In genomic region chr10:23784121-23784520, GRCm38 (mm10) we compare ENCODE assay signal across 14 mouse cellular contexts. TPM values are rescaled to one million over a fixed set of nuclear protein-coding genes. Genes with fewer than 3 reads are reported as not detected.
DNase-seq lines count a peak whose midpoint lies in the region; ATAC-seq and TF ChIP-seq lines count a peak whose summit lies in the region.
"Had no signal": no experiment of that assay in that cellular context is flagged by ENCODE, and none has a peak within 500 bp of the region (broad histone marks: within the 10 kb centered on the region; RNA-seq: fewer than 3 reads in every experiment).

No protein-coding gene starts in this region.

- H3K4me2 ChIP-seq in lung, embryonic 15.5 days, result no peak overlapping the region
- H3K4me2 ChIP-seq in lung, postnatal 0 days (replicated peaks; ENCODE audit: low read depth, low read length), result no peak overlapping the region
- no peak overlapping the region for H3K4me2 ChIP-seq in stomach, postnatal 0 days (replicated peaks; ENCODE audit: low read depth)
- H3K4me2 ChIP-seq: heart, embryonic 11.5 days; midbrain, embryonic 11.5 days had no signal

- TF ChIP-seq EP300 in lung, postnatal 0 days (IDR thresholded peaks at IDR 0.05), result no peak
- TF ChIP-seq EP300 in stomach, postnatal 0 days (optimal IDR thresholded peaks at IDR 0.05), result no peak

- no peak overlapping the region for H3K27ac ChIP-seq in lung, embryonic 15.5 days
- no peak overlapping the region for H3K27ac ChIP-seq in lung, postnatal 0 days (ENCODE audit: low read length)
- no peak overlapping the region for H3K27ac ChIP-seq in stomach, postnatal 0 days (replicated peaks)
- H3K27ac ChIP-seq: forebrain, embryonic 13.5 days had no signal

- no peak for DNase-seq in lung, postnatal 0 days (ENCODE audit: low spot score)
- peak; percentile 35 for DNase-seq in c-Kit-positive CD71-positive TER-119-positive erythroid progenitor cells, embryonic 14.5 days (ENCODE audit: low spot score)
- DNase-seq in stomach, postnatal 0 days (ENCODE audit: low spot score), result no peak
- DNase-seq in B cell, adult 2 months, result no peak
- no peak for DNase-seq in T-cell, adult 2 months (ENCODE audit: low spot score)
- DNase-seq: cerebellum, adult 18-20 months; gastrocnemius, postnatal 10 days; kidney, adult 8-10 months had no signal

- peak overlapping the region; percentile 18; the same call in 1 of the 2 replicates for H3K9ac ChIP-seq in lung, embryonic 15.5 days
- H3K9ac ChIP-seq in lung, postnatal 0 days (replicated peaks; ENCODE audit: low read depth), result no peak overlapping the region
- 0 out of 2 replicates have a peak overlapping the region, but pooled peaks have one; percentile 18 for H3K9ac ChIP-seq in stomach, postnatal 0 days (ENCODE audit: low read length)
- H3K9ac ChIP-seq: forebrain, embryonic 13.5 days had no signal

- no peak for ATAC-seq in erythroblast, adult 5-6 weeks (replicated peaks; ENCODE audit: low FRiP score, poor library complexity, severe bottlenecking)
- ATAC-seq in lung, embryonic 15.5 days (ENCODE audit: borderline replicate concordance, extremely low read depth, low FRiP score, low TSS enrichment), result no peak
- no peak for ATAC-seq in lung, postnatal 0 days
- ATAC-seq in stomach, postnatal 0 days (ENCODE audit: low FRiP score, low TSS enrichment), result no peak
- ATAC-seq: forebrain, embryonic 13.5 days had no signal

- WGBS in lung, embryonic 15.5 days, result 41% methylated on average over 2 of the region's 2 CpGs
- 53% methylated on average over 2 of the region's 2 CpGs for WGBS in lung, postnatal 0 days
- 46% methylated on average over 2 of the region's 2 CpGs for WGBS in stomach, postnatal 0 days

- H3K27me3 ChIP-seq in erythroblast, embryonic 14.5 days (ENCODE audit: control insufficient read depth), result no peaks in the 10 kb centered on the region
- no peaks in the 10 kb centered on the region for H3K27me3 ChIP-seq in lung, embryonic 15.5 days
- no peaks in the 10 kb centered on the region for H3K27me3 ChIP-seq in lung, postnatal 0 days (replicated peaks; ENCODE audit: insufficient read depth, low read length)
- H3K27me3 ChIP-seq in stomach, postnatal 0 days (ENCODE audit: control insufficient read depth, insufficient read depth, low read length), result no peaks in the 10 kb centered on the region
- H3K27me3 ChIP-seq: forebrain, embryonic 13.5 days had no signal

- no peak for TF ChIP-seq CTCF in lung, postnatal 0 days (IDR thresholded peaks at IDR 0.05)
- TF ChIP-seq CTCF in stomach, postnatal 0 days (IDR thresholded peaks at IDR 0.05; ENCODE audit: low read depth), result no peak

- peaks cover 74% of the 10 kb centered on the region for H3K4me1 ChIP-seq in erythroblast, embryonic 14.5 days (ENCODE audit: control insufficient read depth)
- peaks cover 30% of the 10 kb centered on the region for H3K4me1 ChIP-seq in lung, embryonic 15.5 days
- H3K4me1 ChIP-seq in lung, postnatal 0 days (ENCODE audit: insufficient read depth, low read depth, low read length), result peaks cover 7% of the 10 kb centered on the region; the same call in 1 of the 2 replicates
- no peaks in the 10 kb centered on the region for H3K4me1 ChIP-seq in stomach, postnatal 0 days (replicated peaks; ENCODE audit: control insufficient read depth, insufficient read depth)

- H3K9me3 ChIP-seq in erythroblast, embryonic 14.5 days (ENCODE audit: control insufficient read depth, low read length), result no peaks in the 10 kb centered on the region
- no peaks in the 10 kb centered on the region for H3K9me3 ChIP-seq in lung, embryonic 15.5 days
- H3K9me3 ChIP-seq in lung, postnatal 0 days (ENCODE audit: low read length), result no peaks in the 10 kb centered on the region
- H3K9me3 ChIP-seq in stomach, postnatal 0 days (ENCODE audit: control insufficient read depth, low read length), result no peaks in the 10 kb centered on the region
- H3K9me3 ChIP-seq: forebrain, embryonic 13.5 days had no signal

- peaks cover 50% of the 10 kb centered on the region for H3K36me3 ChIP-seq in erythroblast, embryonic 14.5 days (ENCODE audit: control insufficient read depth)
- peaks cover 41% of the 10 kb centered on the region for H3K36me3 ChIP-seq in lung, embryonic 15.5 days
- H3K36me3 ChIP-seq in lung, postnatal 0 days (ENCODE audit: insufficient read depth, low read length), result no peaks in the 10 kb centered on the region; the same call in 1 of the 2 replicates
- H3K36me3 ChIP-seq in stomach, postnatal 0 days (ENCODE audit: control insufficient read depth, insufficient read depth, low read length), result peaks cover 9% of the 10 kb centered on the region; the same call in 1 of the 2 replicates

- H3K4me3 ChIP-seq in erythroblast, embryonic 14.5 days (replicated peaks), result peak overlapping the region; percentile 4
- no peak overlapping the region for H3K4me3 ChIP-seq in lung, embryonic 15.5 days
- no peak overlapping the region for H3K4me3 ChIP-seq in lung, postnatal 0 days (ENCODE audit: low read depth, low read length)
- H3K4me3 ChIP-seq in stomach, postnatal 0 days (ENCODE audit: low read depth, low read length), result no peak overlapping the region
- H3K4me3 ChIP-seq: forebrain, embryonic 13.5 days had no signal

RNA-seq across cellular contexts. Expression of gene Rps12, which starts 3.0 kb away (rescaled TPM):
- polyA plus RNA-seq in erythroblast, embryonic 14.5 days (2012), result 115 and 164 TPM in 2 replicates
- 1,063 and 1,343 TPM in 2 replicates for total RNA-seq in erythroblast, adult 5-6 weeks (2015; ENCODE audit: low replicate concordance)
- 294 and 583 TPM in 2 replicates for total RNA-seq in erythroblast, adult 5-6 weeks (2017; ENCODE audit: low replicate concordance)
- polyA plus RNA-seq in lung, embryonic 15.5 days (2015; fragmentation: Nextera tagmentation; extraction: Ambion mirVana), result 166 and 180 TPM in 2 replicates
- polyA plus RNA-seq in lung, postnatal 0 days (2015; fragmentation: Nextera tagmentation; extraction: Ambion mirVana), result 142 and 152 TPM in 2 replicates
- 176 and 215 TPM in 2 replicates for polyA plus RNA-seq in stomach, postnatal 0 days (2015; fragmentation: Nextera tagmentation; extraction: Ambion mirVana)

RNA-seq across cellular contexts. Expression of gene Slc18b1, which starts 12.7 kb away (rescaled TPM):
- 0.02 and 0.03 TPM in 2 replicates for polyA plus RNA-seq in erythroblast, embryonic 14.5 days (2012)
- total RNA-seq in erythroblast, adult 5-6 weeks (2015; ENCODE audit: low replicate concordance), result not detected in 2 replicates
- total RNA-seq in erythroblast, adult 5-6 weeks (2017; ENCODE audit: low replicate concordance), result not detected in 2 replicates
- 16.7 and 20.1 TPM in 2 replicates for polyA plus RNA-seq in lung, embryonic 15.5 days (2015; fragmentation: Nextera tagmentation; extraction: Ambion mirVana)
- 8.3 and 9.9 TPM in 2 replicates for polyA plus RNA-seq in lung, postnatal 0 days (2015; fragmentation: Nextera tagmentation; extraction: Ambion mirVana)
- polyA plus RNA-seq in stomach, postnatal 0 days (2015; fragmentation: Nextera tagmentation; extraction: Ambion mirVana), result 9.2 and 9.4 TPM in 2 replicates
